Mouse (Mus musculus): ENCODE data around the gene Top3b. TPM values are rescaled to one million over a fixed set of nuclear protein-coding genes. Genes with fewer than 3 reads are reported as not detected.

Gene Top3b
- polyA plus RNA-seq, 1 experiment from 2014 or later, result 53.5 TPM

DNA sequence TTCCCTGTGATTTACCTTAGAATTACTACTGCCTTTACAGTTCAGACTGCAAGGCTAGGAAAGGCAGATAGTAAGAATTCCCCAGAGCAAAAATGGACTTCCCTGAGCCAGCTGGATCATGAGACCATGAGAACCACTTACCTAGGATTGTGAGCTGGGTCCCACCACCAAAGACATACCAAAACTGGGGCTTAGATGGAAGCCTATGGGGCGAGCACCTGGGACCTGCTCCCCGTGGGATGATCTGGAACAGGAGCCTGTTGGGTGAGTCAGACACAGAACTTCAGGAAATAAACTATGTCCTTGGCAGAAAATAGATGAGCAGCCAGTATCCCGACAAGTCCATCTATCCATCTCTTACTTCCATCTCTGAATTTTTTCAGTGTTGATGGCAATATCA is 8.2 kb upstream of the Top3b start:
- Histone ChIP-seq H3K36me3 (no peaks in the 10 kb centered on the region), H3K9me3 (no peaks in the 10 kb centered on the region), H3K9ac (no peak overlapping the region), H3K27ac (no peak overlapping the region), H3K4me2 (no peak overlapping the region), H3K4me1 (0 out of 2 replicates have a peak, but pooled peaks cover 3% of the 10 kb centered on the region), H3K27me3 (replicated peaks) (no peaks in the 10 kb centered on the region), H3K4me3 (replicated peaks) (no peak overlapping the region)
- no peak for ATAC-seq (ENCODE audit: insufficient read depth, low FRiP score, low read depth)
- WGBS, result 77% methylated on average over 3 of the region's 3 CpGs

DNA sequence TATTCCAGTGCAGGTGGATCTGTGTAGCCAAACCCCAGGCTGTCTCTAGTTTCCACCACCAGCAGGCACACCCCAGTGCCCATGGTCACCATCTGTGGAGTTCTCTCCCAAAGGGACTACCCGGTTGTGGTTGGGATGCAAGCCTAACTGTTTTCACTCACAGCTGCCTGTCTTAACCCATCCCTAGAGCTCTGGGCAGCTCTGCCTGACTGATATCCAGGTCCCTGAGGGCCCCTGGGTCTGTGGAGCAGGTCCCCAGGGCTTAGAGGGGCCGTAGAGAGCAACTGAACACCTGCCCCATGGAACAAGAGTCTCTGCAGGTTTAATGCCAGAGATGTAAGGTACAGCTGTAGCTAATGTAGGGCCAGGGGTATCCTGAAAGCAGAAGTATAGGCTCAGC is 6.6 kb upstream of the Top3b start, which contains the start of gene Igll1:
Gene Igll1 (minus strand): TSS at position 8 of the 400 bp plus-strand sequence.
- ATAC-seq (ENCODE audit: insufficient read depth, low FRiP score, low read depth), result no peak
- WGBS, result 77% methylated on average over 2 of the region's 2 CpGs
- H3K27me3 ChIP-seq (replicated peaks), result no peaks in the 10 kb centered on the region
- no peak within 1 kb of the TSS for H3K4me3 ChIP-seq (replicated peaks)
- H3K4me2 ChIP-seq, result no peak within 1 kb of the TSS
- H3K4me1 ChIP-seq, result 0 out of 2 replicates have a peak, but pooled peaks cover 3% of the 10 kb centered on the region
- H3K9me3 ChIP-seq, result no peaks in the 10 kb centered on the region
- no peaks in the 10 kb centered on the region for H3K36me3 ChIP-seq
- no peak within 1 kb of the TSS for H3K27ac ChIP-seq
- H3K9ac ChIP-seq, result no peak within 1 kb of the TSS

DNA sequence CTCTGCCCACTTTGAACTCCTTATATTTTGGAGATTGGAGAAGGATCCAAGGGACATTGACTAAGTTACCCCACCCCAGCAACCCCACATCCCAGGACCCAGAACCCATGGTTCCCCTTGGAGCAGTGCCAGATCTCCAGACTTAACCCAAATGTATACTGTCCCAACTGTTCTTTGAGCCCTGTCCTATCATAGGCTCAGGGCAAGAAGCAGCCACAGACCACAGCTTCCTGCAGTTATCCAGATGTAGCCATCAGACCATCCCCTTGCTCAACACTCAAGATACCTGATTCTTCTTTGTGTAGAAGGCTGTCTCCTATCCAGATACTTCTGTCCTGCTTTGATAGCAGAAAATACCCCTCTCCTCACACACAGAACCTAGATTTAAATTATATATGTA is 5.3 kb upstream of the Top3b start:
- Histone ChIP-seq H3K4me1 (0 out of 2 replicates have a peak, but pooled peaks cover 3% of the 10 kb centered on the region), H3K4me3 (replicated peaks) (no peak overlapping the region), H3K36me3 (no peaks in the 10 kb centered on the region), H3K27me3 (replicated peaks) (no peaks in the 10 kb centered on the region), H3K9ac (no peak overlapping the region), H3K9me3 (no peaks in the 10 kb centered on the region), H3K4me2 (no peak overlapping the region), H3K27ac (no peak overlapping the region)
- no peak for ATAC-seq (ENCODE audit: insufficient read depth, low FRiP score, low read depth)

DNA sequence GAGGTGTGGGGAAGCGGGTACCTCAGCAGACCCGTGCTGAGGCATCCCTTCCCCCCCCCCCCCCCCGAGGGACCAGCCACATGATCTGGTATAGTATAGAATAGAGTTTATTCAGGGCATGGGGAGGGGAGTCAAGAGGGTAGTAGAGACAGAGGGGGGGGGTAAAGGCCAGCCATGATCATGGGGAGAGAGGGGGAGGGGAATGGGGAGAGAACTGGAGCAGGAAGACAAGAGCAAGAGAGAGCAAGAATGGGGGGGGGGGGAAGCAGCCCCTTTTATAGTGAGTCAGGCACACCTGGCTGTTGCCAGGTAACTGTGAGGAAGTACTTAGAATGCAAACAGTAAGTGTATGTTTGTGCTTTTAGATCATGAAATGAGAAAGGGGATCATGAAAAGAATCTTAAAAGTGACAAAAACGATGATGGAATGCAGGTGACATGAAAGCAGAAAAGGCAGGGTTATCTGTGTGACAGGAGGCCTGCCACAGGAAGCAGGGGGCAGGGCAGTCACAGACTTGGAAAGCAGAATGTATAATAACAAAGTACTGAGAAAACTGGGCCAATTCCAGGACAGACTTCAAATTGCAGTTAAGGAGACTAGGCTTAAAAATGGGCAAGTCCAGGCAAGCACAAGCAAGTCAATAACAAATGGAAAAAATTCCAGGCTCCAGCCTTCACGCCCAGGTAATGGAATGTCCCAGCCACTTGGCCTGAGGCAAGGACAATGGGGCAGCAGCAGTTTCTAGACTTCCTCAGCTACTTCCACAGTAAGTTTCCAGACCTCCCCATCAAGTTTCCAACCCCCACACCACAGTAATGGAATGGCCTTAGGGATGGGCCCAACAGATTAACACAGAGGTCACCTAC is 4.6 kb upstream of the Top3b start:
- Histone ChIP-seq H3K9ac (no peak overlapping the region), H3K36me3 (no peaks in the 10 kb centered on the region), H3K27ac (peak overlapping the region; percentile 31; the same call in 1 of the 2 replicates), H3K4me2 (no peak overlapping the region), H3K27me3 (replicated peaks) (no peaks in the 10 kb centered on the region), H3K9me3 (no peaks in the 10 kb centered on the region), H3K4me3 (replicated peaks) (no peak overlapping the region), H3K4me1 (0 out of 2 replicates have a peak, but pooled peaks cover 3% of the 10 kb centered on the region)
- 38% methylated on average over 5 of the region's 5 CpGs for WGBS
- no peak for ATAC-seq (ENCODE audit: insufficient read depth, low FRiP score, low read depth)

DNA sequence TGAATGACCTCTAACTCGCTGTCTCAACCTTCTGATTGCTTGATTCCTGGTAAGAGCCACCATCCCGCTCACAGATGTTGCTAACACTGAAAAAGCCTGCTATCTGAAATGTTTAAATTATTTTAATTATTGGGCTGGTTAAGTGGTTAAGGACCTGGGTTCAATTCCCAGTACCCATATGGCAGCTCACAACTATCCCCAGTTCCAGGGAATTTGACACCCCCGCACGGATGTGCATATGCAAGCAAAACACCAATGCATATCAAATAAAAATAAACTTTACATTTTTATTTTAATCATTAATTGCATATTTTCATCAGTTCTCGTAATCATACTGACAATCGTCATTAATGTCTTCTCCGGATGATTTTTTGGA is 307 bp upstream of the Top3b start:
- H3K9me3 ChIP-seq, result no peaks in the 10 kb centered on the region
- H3K9ac ChIP-seq, result no peak overlapping the region
- H3K27me3 ChIP-seq (replicated peaks), result no peaks in the 10 kb centered on the region
- no peaks in the 10 kb centered on the region for H3K36me3 ChIP-seq
- ATAC-seq (ENCODE audit: insufficient read depth, low FRiP score, low read depth), result peak; percentile 11; the same call in 1 of the 2 replicates
- H3K4me1 ChIP-seq, result 0 out of 2 replicates have a peak, but pooled peaks cover 3% of the 10 kb centered on the region
- 32% methylated on average over 7 of the region's 7 CpGs for WGBS
- peak overlapping the region; percentile 64 for H3K4me2 ChIP-seq
- peak overlapping the region; percentile 72 for H3K4me3 ChIP-seq (replicated peaks)
- H3K27ac ChIP-seq, result peak overlapping the region; percentile 96

DNA sequence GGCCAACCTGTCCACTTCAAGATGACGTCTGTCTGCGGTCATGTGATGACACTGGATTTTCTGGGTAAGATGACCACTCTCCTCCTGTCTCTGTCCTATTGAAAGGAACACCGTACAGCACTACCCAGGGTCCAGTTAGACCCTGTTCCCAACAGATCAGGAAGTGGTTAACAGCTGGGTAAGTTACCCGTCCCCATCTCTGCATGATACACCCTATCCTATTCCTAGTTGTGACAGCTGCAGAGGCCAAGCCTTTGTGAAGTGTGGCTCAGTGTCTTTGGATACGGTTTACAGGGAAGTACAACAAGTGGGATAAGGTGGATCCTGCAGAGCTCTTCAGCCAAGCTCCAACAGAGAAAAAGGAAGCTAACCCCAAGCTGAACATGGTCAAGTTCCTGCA is 8.5 kb downstream of the Top3b start:
- H3K36me3 ChIP-seq, result peaks cover 52% of the 10 kb centered on the region
- no peaks in the 10 kb centered on the region for H3K9me3 ChIP-seq
- no peak for ATAC-seq (ENCODE audit: insufficient read depth, low FRiP score, low read depth)
- no peaks in the 10 kb centered on the region for H3K4me1 ChIP-seq
- no peak overlapping the region for H3K9ac ChIP-seq
- 83% methylated on average over 5 of the region's 5 CpGs for WGBS
- no peak overlapping the region for H3K27ac ChIP-seq
- no peaks in the 10 kb centered on the region for H3K27me3 ChIP-seq (replicated peaks)
- no peak overlapping the region for H3K4me3 ChIP-seq (replicated peaks)
- H3K4me2 ChIP-seq, result no peak overlapping the region

DNA sequence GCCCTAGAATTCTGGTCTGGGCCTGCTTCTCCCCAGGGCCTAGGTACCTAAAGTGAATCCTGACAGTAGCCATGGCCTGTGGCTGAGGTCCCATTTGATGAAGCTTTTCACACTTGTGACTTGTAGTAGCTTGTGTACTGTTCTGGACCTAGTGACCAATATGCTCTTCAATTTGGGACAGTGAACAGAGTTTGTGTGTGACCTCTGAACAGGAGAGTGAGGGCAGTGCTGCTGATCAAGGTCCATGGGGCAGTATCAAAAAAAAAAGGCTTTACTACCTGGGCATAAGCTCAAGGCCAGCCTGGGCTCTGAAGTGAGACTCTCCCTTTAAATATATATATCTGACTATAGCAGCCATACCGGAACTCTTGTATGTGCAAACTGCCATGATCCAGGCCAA is 17.8 kb downstream of the Top3b start:
- ATAC-seq (ENCODE audit: insufficient read depth, low FRiP score, low read depth), result no peak
- H3K36me3 ChIP-seq, result peaks cover 83% of the 10 kb centered on the region

DNA sequence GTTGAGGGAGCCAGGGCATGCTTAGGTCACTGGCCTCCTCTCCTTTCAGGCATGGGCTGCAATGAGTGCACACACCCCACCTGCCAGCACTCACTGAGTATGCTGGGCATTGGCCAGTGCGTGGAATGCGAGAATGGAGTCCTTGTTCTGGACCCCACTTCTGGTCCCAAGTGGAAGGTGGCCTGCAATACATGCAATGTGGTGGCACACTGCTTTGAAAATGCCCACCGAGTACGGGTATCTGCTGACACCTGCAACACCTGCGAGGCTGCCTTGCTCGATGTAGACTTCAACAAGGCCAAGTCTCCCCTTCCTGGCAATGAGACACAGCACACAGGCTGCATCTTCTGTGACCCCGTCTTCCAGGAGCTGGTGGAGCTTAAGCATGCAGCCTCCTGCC is 21.8 kb downstream of the Top3b start:
- WGBS, result 87% methylated on average over 7 of the region's 7 CpGs
- no peak overlapping the region for H3K4me3 ChIP-seq (replicated peaks)
- H3K4me1 ChIP-seq, result 0 out of 2 replicates have a peak, but pooled peaks cover 8% of the 10 kb centered on the region
- no peak for ATAC-seq (ENCODE audit: insufficient read depth, low FRiP score, low read depth)
- H3K27ac ChIP-seq, result no peak overlapping the region
- no peak overlapping the region for H3K4me2 ChIP-seq
- H3K36me3 ChIP-seq, result peaks cover 51% of the 10 kb centered on the region
- no peak overlapping the region for H3K9ac ChIP-seq
- H3K9me3 ChIP-seq, result no peaks in the 10 kb centered on the region
- H3K27me3 ChIP-seq (replicated peaks), result no peaks in the 10 kb centered on the region

More for the DNA sequence above, 17.8 kb downstream of the Top3b start:
- no peaks in the 10 kb centered on the region for H3K27me3 ChIP-seq (replicated peaks)
- no peak overlapping the region for H3K4me3 ChIP-seq (replicated peaks)
- H3K9me3 ChIP-seq, result no peaks in the 10 kb centered on the region
- H3K9ac ChIP-seq, result no peak overlapping the region
- H3K4me2 ChIP-seq, result no peak overlapping the region
- WGBS, result 91% methylated on average over 1 of the region's 1 CpGs
- no peaks in the 10 kb centered on the region for H3K4me1 ChIP-seq
- H3K27ac ChIP-seq, result no peak overlapping the region

DNA sequence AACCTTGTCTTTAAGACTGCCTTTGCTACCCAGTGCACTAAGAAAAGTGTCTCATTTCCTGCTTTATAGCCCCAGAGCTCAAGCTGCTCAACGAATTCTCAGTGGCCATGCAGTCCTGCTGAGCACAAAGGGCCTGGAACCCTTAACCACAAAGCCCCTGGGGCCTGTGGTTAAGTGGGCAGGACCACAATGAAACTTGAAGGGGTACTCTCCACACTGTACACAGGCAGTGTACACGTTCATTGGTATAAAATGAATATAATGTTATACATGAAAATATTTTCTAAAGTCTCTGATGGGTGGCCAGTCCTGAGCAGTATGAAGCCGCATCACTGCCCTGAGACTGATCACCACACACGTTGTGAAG is 25.5 kb downstream of the Top3b start:
- Histone ChIP-seq H3K27me3 (replicated peaks) (no peaks in the 10 kb centered on the region), H3K36me3 (peaks cover 22% of the 10 kb centered on the region), H3K4me1 (peaks cover 11% of the 10 kb centered on the region; the same call in 1 of the 2 replicates), H3K4me3 (replicated peaks) (no peak overlapping the region), H3K9me3 (no peaks in the 10 kb centered on the region), H3K27ac (no peak overlapping the region), H3K9ac (no peak overlapping the region; the same call in 1 of the 2 replicates), H3K4me2 (peak overlapping the region; percentile 72)
- WGBS, result 25% methylated on average over 4 of the region's 4 CpGs
- no peak for ATAC-seq (ENCODE audit: insufficient read depth, low FRiP score, low read depth)

DNA sequence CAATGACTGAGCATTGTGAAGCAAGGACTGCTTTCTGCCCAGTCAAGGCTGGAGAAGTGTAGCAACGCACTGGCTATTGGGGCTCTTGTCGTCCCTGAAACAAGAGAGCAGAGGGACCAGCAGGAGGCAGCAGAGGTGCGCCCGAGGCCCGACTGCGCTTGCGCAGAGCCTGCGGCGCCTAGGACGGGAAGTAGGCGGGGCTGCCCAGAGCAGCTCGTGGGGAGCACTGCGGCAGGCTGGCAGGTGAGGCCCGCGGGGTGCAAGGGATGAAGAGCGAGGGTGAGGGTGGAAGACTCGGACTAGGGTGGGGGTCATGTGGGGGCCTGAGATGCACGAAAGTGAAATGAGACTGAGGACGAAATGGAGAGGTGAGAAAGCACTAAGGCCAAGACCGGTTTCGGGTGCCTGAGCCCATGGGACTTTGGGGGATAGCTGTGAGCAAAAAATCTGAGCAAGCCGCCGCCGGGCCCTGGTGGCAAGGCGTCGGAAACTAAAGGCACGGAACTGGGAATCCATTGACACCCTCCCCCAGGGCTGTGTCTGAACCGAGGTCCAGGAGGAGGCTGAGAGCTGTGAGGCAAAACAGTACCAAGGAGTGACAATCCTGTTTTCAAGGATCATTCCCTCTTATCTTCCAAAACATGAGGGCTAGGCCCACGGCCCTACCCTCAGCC is 26.0 kb downstream of the Top3b start, which contains the start of gene Ppm1f:
Gene Ppm1f (plus strand): TSS at position 88 of the 674 bp plus-strand sequence.
- Histone ChIP-seq H3K4me1 (peaks cover 11% of the 10 kb centered on the region; the same call in 1 of the 2 replicates), H3K4me2 (peak within 1 kb of the TSS; percentile 72), H3K9me3 (no peaks in the 10 kb centered on the region), H3K4me3 (replicated peaks) (peak within 1 kb of the TSS; percentile 70), H3K36me3 (peaks cover 16% of the 10 kb centered on the region), H3K27me3 (replicated peaks) (no peaks in the 10 kb centered on the region), H3K9ac (peak within 1 kb of the TSS; percentile 44), H3K27ac (peak within 1 kb of the TSS; percentile 57)
- ATAC-seq (ENCODE audit: insufficient read depth, low FRiP score, low read depth), result peak; percentile 90
- under 1% methylated on average over 29 of the region's 29 CpGs for WGBS

DNA sequence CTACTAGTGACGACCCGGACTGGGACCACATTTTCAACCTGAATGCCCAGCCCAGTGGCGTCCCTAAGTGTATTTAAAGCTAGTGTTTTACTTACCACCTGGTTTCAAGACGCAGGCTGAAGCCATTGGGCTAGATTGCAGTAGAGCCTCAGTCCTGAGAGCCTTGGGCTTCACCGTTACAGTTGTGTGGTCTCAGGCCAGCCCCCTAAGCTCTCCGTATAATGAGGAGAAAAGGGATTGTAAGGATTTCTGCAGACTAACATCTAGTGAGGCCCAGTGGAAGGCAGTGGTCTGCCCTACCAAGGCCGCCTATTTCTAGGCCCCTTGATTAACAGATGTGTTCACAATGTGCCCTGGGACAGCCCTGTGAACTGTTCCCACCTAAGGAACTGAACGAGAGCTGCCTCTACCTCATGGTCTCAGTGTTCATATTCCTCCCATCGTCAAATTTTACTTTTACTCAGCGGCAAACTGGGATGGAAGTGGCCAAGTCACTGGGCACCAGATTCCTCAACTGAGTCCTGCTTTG is 26.6 kb downstream of the Top3b start:
- Histone ChIP-seq H3K27me3 (replicated peaks) (no peaks in the 10 kb centered on the region), H3K4me3 (replicated peaks) (peak overlapping the region; percentile 70), H3K36me3 (peaks cover 10% of the 10 kb centered on the region), H3K4me2 (peak overlapping the region; percentile 72), H3K9me3 (no peaks in the 10 kb centered on the region), H3K9ac (peak overlapping the region; percentile 44), H3K4me1 (peaks cover 11% of the 10 kb centered on the region; the same call in 1 of the 2 replicates), H3K27ac (peak overlapping the region; percentile 57)
- 21% methylated on average over 10 of the region's 10 CpGs for WGBS
- no peak for ATAC-seq (ENCODE audit: insufficient read depth, low FRiP score, low read depth)

Measured in stomach, embryonic 15.5 days (tissue).